Mouse (Mus musculus) ES-E14 (cell line): ENCODE data around the gene Gcg. TPM values are rescaled to one million over a fixed set of nuclear protein-coding genes. Genes with fewer than 3 reads are reported as not detected.

Experiments used
- DNase-seq: peaks from one replicate; pipeline ENCODE4 v3.0.0-alpha.2; 2013; ENCODE audit warnings: low read depth, low spot score
- H3K27ac ChIP-seq: 2 replicates; pipeline ENCODE4 v1.5.1; 2012; ENCODE audit warnings: low read depth, mild to moderate bottlenecking, low read length, moderate library complexity, mixed read lengths; ENCODE audit not compliant: poor library complexity, insufficient read depth, severe bottlenecking
- H3K36me3 ChIP-seq: 2 replicates; pipeline ENCODE4 v1.6.1; 2012; ENCODE audit warnings: mild to moderate bottlenecking, low read length, moderate library complexity, mixed read lengths; ENCODE audit not compliant: control insufficient read depth, poor library complexity, insufficient read depth, severe bottlenecking
- H3K4me1 ChIP-seq, 2 experiments: fragments of 150-350 bp in 1 of 2; sonication (generic) in 1 of 2; 2 replicates each; pipeline ENCODE4 v1.6.1; 2012; ENCODE audit warnings: low read length in 2 of 2, mild to moderate bottlenecking in 1 of 2, mixed read lengths in 1 of 2; ENCODE audit not compliant: control insufficient read depth in 2 of 2, insufficient read depth in 2 of 2, poor library complexity in 1 of 2
- H3K4me3 ChIP-seq, 2 experiments: fragments of 150-350 bp in 1 of 2; sonication (generic) in 1 of 2; 2 replicates each; pipeline ENCODE4 v1.5.1; 2012; ENCODE audit warnings: low read length in 2 of 2, low read depth in 1 of 2, mild to moderate bottlenecking in 1 of 2, mixed read lengths in 1 of 2; ENCODE audit not compliant: insufficient read depth in 1 of 2, poor library complexity in 1 of 2, severe bottlenecking in 1 of 2
- H3K9ac ChIP-seq: 2 replicates; pipeline ENCODE4 v1.6.1; 2012; ENCODE audit warnings: low read depth, mild to moderate bottlenecking, low read length, mixed read lengths; ENCODE audit not compliant: poor library complexity, insufficient read depth, severe bottlenecking
- H3K9me3 ChIP-seq: fragments of 150-350 bp; sonication (generic); 2 replicates; pipeline ENCODE4 v1.6.1; 2012; ENCODE audit warnings: low read depth, mild to moderate bottlenecking, low read length; ENCODE audit not compliant: control insufficient read depth, insufficient read depth
- CHD2 ChIP-seq: IDR thresholded peaks from 2 replicates; pipeline ENCODE4 v1.6.1; 2014; ENCODE audit warnings: mild to moderate bottlenecking, low read depth, low read length, inconsistent platforms
- HCFC1 ChIP-seq: IDR thresholded peaks from 2 replicates; pipeline ENCODE4 v1.6.1; 2012; ENCODE audit warnings: low read length, inconsistent platforms, borderline replicate concordance; ENCODE audit not compliant: insufficient read depth
- MAFK ChIP-seq: IDR thresholded peaks from 2 replicates; pipeline ENCODE4 v1.6.1; 2014; ENCODE audit warnings: mild to moderate bottlenecking, low read depth, low read length, inconsistent platforms; ENCODE audit not compliant: insufficient read depth
- ZC3H11A ChIP-seq: IDR thresholded peaks from 2 replicates; pipeline ENCODE4 v1.6.1; 2012; ENCODE audit warnings: low read depth, mild to moderate bottlenecking, inconsistent platforms, low read length, borderline replicate concordance
- ZNF384 ChIP-seq: IDR thresholded peaks from 2 replicates; pipeline ENCODE4 v1.6.1; 2012; ENCODE audit warnings: low read depth, low read length, inconsistent platforms
- in situ Hi-C, 2 experiments: fragments of 600-800 bp; cut with MboI; formaldehyde crosslinking; loops; one replicate each; pipeline ENCODE4 v1.15.1; 2025; ENCODE audit warnings: low sequenced_read_pairs in 2 of 2, inconsistent platforms in 1 of 2; ENCODE audit not compliant: unreplicated experiment in 2 of 2
- total RNA-seq: library from RNA; depleted of rRNA; stranded (reverse); fragments of 300-350 nt; gene quantifications from 2 replicates; pipeline ENCODE4 v1.2.3, GENCODE M21; 2012

The Gcg gene
- total RNA-seq, 1 experiment: not detected

- in situ Hi-C loops: loop anchor here in 1 of 2 experiments (25.0 kb wide), 1 partner anchor 472 kb away; no protein-coding TSS in a partner anchor
Measured at GRCm38 (mm10) chr2:62459241-62460174, 23.9 kb downstream of the Gcg start.

GRCm38 (mm10) chr2:62458070-62458469 is 25.4 kb downstream of the Gcg start:
- TF ChIP-seq ZC3H11A: peak; percentile 78
- TF ChIP-seq ZNF384: peak; percentile 89
- TF ChIP-seq CHD2: no peak
- TF ChIP-seq HCFC1: no peak
- no peak for TF ChIP-seq MAFK
- in situ Hi-C loops: loop anchor here in 1 of 2 experiments (25.0 kb wide), 1 partner anchor 471 kb away; no protein-coding TSS in a partner anchor
- Histone ChIP-seq H3K9ac (no peak overlapping the region), H3K9me3 (no peaks in the 10 kb centered on the region), H3K27ac (no peak overlapping the region), H3K36me3 (no peaks in the 10 kb centered on the region), H3K4me3 (no peak overlapping the region), H3K4me1 (no peaks in the 10 kb centered on the region)
- peak; percentile 20 for DNase-seq

More at GRCm38 (mm10) chr2:62459241-62460174, 23.9 kb downstream of the Gcg start:
- Histone ChIP-seq H3K27ac (no peak overlapping the region), H3K9me3 (no peaks in the 10 kb centered on the region), H3K4me1 (no peaks in the 10 kb centered on the region), H3K4me3 (no peak overlapping the region), H3K9ac (no peak overlapping the region), H3K36me3 (no peaks in the 10 kb centered on the region)
- TF ChIP-seq ZNF384 (0 out of 2 replicates have a peak, but pooled peaks have one; percentile 37), CHD2 (no peak)
- DNase-seq: no peak

- no peaks in the 10 kb centered on the region for H3K36me3 ChIP-seq
- H3K4me3 ChIP-seq: no peak overlapping the region
- no peak overlapping the region for H3K27ac ChIP-seq
- no peaks in the 10 kb centered on the region for H3K9me3 ChIP-seq
- in situ Hi-C loops: loop anchor here in 1 of 2 experiments (25.0 kb wide), 1 partner anchor 468 kb away; no protein-coding TSS in a partner anchor
- no peak overlapping the region for H3K9ac ChIP-seq
- DNase-seq: no peak
- no peaks in the 10 kb centered on the region for H3K4me1 ChIP-seq
- no peak for TF ChIP-seq CHD2
- TF ChIP-seq HCFC1: no peak
Measured at GRCm38 (mm10) chr2:62454991-62455390, 28.5 kb downstream of the Gcg start.

- Histone ChIP-seq H3K9ac (no peak overlapping the region), H3K4me3 (no peak overlapping the region), H3K27ac (no peak overlapping the region), H3K4me1 (no peaks in the 10 kb centered on the region), H3K36me3 (no peaks in the 10 kb centered on the region), H3K9me3 (no peaks in the 10 kb centered on the region)
- TF ChIP-seq HCFC1: no peak
- TF ChIP-seq ZC3H11A: no peak
- TF ChIP-seq ZNF384: no peak
- no peak for TF ChIP-seq MAFK
- TF ChIP-seq CHD2: no peak
- in situ Hi-C loops: loop anchor here in 1 of 2 experiments (25.0 kb wide), 1 partner anchor 467 kb away; no protein-coding TSS in a partner anchor
- no peak for DNase-seq
Measured at GRCm38 (mm10) chr2:62454033-62454432, 29.4 kb downstream of the Gcg start.
